Mouse (Mus musculus) lung, embryonic 16.5 days (tissue): ENCODE measurements around the gene Nmnat1. TPM values are rescaled to one million over a fixed set of nuclear protein-coding genes. Genes with fewer than 3 reads are reported as not detected.
A peak's percentile ranks its signal among the peaks of the same experiment; 100 is the strongest.

Source experiments
- ATAC-seq: fragments of 200-750 bp; cut with Nextera tagmentation; 2 replicates; pipeline ENCODE4 v1.8.0; 2017; ENCODE audit warnings: low read depth, mild to moderate bottlenecking, moderate library complexity
- H3K27ac ChIP-seq: fragments of 300-500 bp; sonication (generic); 2 replicates; pipeline ENCODE4 v1.5.1; 2014; ENCODE audit warnings: mild to moderate bottlenecking, control low read depth, low read length
- H3K27me3 ChIP-seq: fragments of 300-500 bp; sonication (generic); 2 replicates; pipeline ENCODE4 v1.6.1; 2014; ENCODE audit warnings: low read depth, low read length, mixed read lengths; ENCODE audit not compliant: control insufficient read depth, insufficient read depth
- H3K36me3 ChIP-seq: fragments of 300-500 bp; sonication (generic); 2 replicates; pipeline ENCODE4 v1.6.1; 2014; ENCODE audit warnings: low read length; ENCODE audit not compliant: control insufficient read depth, insufficient read depth
- H3K4me1 ChIP-seq: fragments of 300-500 bp; sonication (generic); replicated peaks from 2 replicates; pipeline ENCODE4 v1.6.1; 2014; ENCODE audit warnings: low read length, mixed read lengths; ENCODE audit not compliant: control insufficient read depth, insufficient read depth
- H3K4me2 ChIP-seq: fragments of 300-500 bp; sonication (generic); 2 replicates; pipeline ENCODE4 v1.6.1; 2014; ENCODE audit warnings: low read depth, low read length, control low read depth
- H3K4me3 ChIP-seq: fragments of 300-500 bp; sonication (generic); 2 replicates; pipeline ENCODE4 v1.5.1; 2014; ENCODE audit warnings: mild to moderate bottlenecking, low read length, control low read depth
- H3K9ac ChIP-seq: fragments of 300-500 bp; sonication (generic); 2 replicates; pipeline ENCODE4 v1.6.1; 2014; ENCODE audit warnings: low read length, control low read depth
- H3K9me3 ChIP-seq: fragments of 300-500 bp; sonication (generic); 2 replicates; pipeline ENCODE4 v1.6.1; 2016; ENCODE audit warnings: low read length; ENCODE audit not compliant: control insufficient read depth
- WGBS: fragments of 180-500 bp; shearing (Covaris S2); extraction: QIAGEN DNeasy Blood & Tissue Kit; methylation state at CpG from one replicate; pipeline ENCODE4 v1.1.7; 2014; 5-methylcytosine and 5-hydroxymethylcytosine counted together
- polyA plus RNA-seq: library from polyadenylated mRNA; unstranded; fragments of >200 nt; fragmentation: Nextera tagmentation; extraction: Ambion mirVana; gene quantifications from 2 replicates; pipeline ENCODE4 v1.2.1, GENCODE M21; 2015

Nmnat1 gene
- polyA plus RNA-seq, 1 experiment from 2014 or later = 11.9 TPM

DNA sequence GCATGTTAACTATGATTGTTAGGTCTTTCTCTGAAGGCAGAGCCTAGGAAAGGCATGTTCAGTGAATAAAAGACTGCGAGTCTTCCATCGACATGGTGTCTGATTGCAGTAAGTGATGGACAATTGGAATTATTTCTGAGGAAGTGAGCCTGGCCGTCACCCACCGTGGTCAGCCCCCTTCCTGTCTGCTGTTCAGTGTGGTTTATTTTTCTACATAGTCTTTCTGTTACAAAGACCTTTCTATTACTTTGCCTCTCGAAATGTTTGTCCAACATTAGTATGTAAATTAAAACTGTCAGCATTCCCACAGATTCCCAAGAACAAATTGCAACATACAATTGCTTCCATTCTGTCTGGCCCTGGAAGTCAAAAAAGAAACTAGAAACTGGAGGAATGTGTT lies 14.8 kb upstream of the Nmnat1 start:
- Histone ChIP-seq H3K27me3 (no peaks in the 10 kb centered on the region), H3K27ac (no peak overlapping the region), H3K9me3 (no peaks in the 10 kb centered on the region), H3K4me3 (no peak overlapping the region), H3K4me2 (no peak overlapping the region), H3K36me3 (peaks cover 19% of the 10 kb centered on the region), H3K4me1 (0 out of 2 replicates have a peak, but pooled peaks cover 5% of the 10 kb centered on the region), H3K9ac (no peak overlapping the region)
- no peak for ATAC-seq
- 70% methylated on average over 5 of the region's 5 CpGs for WGBS

DNA sequence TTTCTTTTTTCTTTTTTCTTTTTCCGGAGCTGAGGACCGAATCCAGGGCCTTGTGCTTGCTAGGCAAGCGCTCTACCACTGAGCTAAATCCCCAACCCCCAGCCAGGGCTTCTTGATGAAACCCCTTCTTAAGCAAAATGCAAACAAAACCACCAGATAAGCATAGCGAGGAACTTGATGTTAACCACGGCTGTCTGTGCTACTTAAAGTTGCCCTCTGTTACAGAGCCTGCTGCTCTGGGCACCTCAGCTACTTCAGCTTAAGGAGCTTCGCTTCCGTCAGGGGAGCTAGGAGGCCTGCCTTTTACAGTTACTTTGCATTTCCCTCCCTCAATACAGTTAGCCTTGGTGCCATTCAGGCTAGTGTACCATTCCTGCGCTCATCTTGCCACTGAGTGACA lies 13.9 kb upstream of the Nmnat1 start:
- peak overlapping the region; percentile 16; the same call in 1 of the 2 replicates for H3K27ac ChIP-seq
- 54% methylated on average over 8 of the region's 8 CpGs for WGBS
- no peak overlapping the region for H3K9ac ChIP-seq
- no peak overlapping the region for H3K4me2 ChIP-seq
- no peak overlapping the region for H3K4me3 ChIP-seq
- H3K4me1 ChIP-seq = 0 out of 2 replicates have a peak, but pooled peaks cover 4% of the 10 kb centered on the region
- H3K27me3 ChIP-seq = no peaks in the 10 kb centered on the region
- peaks cover 23% of the 10 kb centered on the region for H3K36me3 ChIP-seq
- ATAC-seq = peak; percentile 84
- no peaks in the 10 kb centered on the region for H3K9me3 ChIP-seq

DNA sequence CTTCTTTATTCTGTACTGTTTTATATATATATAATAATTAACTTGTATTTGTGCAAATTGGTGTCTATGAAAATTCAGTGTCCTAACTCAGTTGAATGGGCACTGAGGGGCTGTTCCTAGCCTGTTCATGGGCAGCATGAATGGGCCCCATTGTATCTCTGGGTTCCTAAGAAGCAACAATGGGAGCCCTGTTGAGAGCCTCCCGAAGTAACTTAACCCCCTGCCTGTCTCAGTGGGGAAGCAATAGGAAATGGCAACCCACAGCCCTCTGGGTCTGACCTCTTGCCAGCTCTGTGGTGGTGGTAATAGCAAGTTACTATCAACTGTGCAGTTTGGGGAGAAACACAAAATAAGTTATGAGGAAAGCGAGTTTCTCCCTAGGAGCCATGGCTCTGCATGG lies 11.6 kb upstream of the Nmnat1 start:
- H3K27ac ChIP-seq = no peak overlapping the region
- WGBS = 73% methylated on average over 2 of the region's 2 CpGs
- peaks cover 31% of the 10 kb centered on the region for H3K36me3 ChIP-seq
- H3K4me1 ChIP-seq = 0 out of 2 replicates have a peak, but pooled peaks cover 4% of the 10 kb centered on the region
- no peaks in the 10 kb centered on the region for H3K27me3 ChIP-seq
- no peaks in the 10 kb centered on the region for H3K9me3 ChIP-seq
- no peak overlapping the region for H3K9ac ChIP-seq
- no peak overlapping the region for H3K4me3 ChIP-seq
- no peak for ATAC-seq
- no peak overlapping the region for H3K4me2 ChIP-seq

DNA sequence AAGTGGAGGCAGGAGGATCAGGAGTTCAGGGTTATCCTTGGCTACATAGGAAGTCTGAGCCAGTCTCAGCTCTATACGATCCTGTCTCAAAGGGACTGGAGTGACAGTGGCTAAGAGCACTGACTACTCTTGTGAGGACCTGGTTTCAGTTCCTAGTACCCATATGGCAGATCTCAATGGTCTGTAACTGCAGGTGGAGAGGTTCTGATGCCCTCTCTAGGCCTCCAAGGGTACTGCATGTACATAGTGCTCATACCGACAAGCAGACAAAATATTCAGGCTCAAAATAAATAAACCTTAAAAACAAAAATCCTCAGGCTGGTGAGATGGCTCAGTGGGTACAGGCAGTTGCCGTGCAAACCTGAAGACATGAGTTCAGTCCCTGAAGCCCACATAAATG lies 6.1 kb upstream of the Nmnat1 start:
- ATAC-seq = no peak
- H3K4me3 ChIP-seq = no peak overlapping the region
- H3K4me2 ChIP-seq = no peak overlapping the region
- H3K27me3 ChIP-seq = no peaks in the 10 kb centered on the region
- H3K27ac ChIP-seq = no peak overlapping the region
- no peak overlapping the region for H3K9ac ChIP-seq
- 97% methylated on average over 3 of the region's 3 CpGs for WGBS
- peaks cover 37% of the 10 kb centered on the region for H3K36me3 ChIP-seq
- no peaks in the 10 kb centered on the region for H3K9me3 ChIP-seq
- H3K4me1 ChIP-seq = peaks cover 6% of the 10 kb centered on the region

DNA sequence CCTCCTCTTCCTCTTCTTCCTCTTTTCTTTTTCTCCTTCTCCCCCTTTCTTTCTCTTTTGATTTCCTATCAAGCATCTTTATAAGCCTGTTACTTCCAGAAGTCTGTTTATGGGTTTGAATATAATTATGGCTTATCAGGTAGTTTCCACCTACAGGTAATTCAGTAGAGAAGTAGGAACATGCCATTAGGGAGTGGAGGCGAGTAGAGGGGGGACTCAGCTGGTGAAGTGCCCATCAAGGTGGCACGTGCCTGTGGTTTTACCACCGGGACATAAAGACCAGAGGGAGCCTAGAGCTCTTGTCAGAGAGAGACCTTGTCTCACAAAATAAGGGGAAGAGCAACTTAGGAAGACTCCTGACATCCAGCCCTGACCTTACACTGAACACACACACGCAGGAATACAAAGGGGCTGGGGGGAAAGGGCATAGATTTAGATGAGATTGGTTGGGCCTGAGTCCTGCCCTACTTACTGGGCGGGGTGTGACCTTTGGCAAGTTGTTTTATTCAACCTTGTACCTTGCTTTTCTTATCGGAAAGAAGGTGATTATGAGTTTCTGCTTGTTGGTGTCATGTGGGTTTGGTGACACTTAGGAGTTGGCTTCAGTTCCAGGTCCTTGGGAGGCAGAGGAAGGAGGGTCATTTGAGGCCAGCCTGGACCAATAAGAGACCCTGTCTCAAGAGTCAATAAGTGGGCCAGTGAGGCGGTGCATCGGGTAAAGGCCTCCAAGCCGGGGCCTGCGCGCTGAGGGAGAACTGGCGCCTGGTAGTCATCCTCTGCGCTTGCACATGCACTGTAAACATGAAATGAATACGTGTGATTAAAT lies 4.6 kb upstream of the Nmnat1 start:
- peaks cover 32% of the 10 kb centered on the region for H3K36me3 ChIP-seq
- H3K9ac ChIP-seq = no peak overlapping the region
- H3K4me3 ChIP-seq = no peak overlapping the region
- H3K4me2 ChIP-seq = no peak overlapping the region
- 86% methylated on average over 14 of the region's 14 CpGs for WGBS
- ATAC-seq = no peak
- no peaks in the 10 kb centered on the region for H3K9me3 ChIP-seq
- H3K27me3 ChIP-seq = no peaks in the 10 kb centered on the region
- no peak overlapping the region for H3K27ac ChIP-seq
- H3K4me1 ChIP-seq = peaks cover 8% of the 10 kb centered on the region

DNA sequence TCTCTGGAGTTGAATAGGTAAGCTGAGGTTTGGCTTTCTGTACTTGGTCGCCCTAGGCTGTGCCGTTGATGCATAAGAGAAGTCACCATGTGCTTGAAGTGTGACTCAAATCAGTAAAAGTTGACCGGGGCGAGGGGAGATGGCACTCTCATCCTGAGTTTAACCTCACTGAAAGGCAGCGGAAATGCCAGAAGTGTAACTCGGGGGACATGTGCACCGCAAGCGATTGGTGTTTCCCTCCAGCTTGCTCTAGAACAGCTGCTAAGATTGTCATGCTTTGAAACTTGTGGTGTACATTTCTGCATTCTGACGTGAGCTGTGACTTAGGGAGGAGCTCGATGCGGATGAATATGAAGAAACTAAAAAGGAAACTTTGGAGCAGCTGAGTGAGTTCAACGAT lies 2.7 kb upstream of the Nmnat1 start:
- Histone ChIP-seq H3K4me2 (no peak overlapping the region), H3K4me3 (no peak overlapping the region), H3K9me3 (no peaks in the 10 kb centered on the region), H3K27ac (no peak overlapping the region), H3K36me3 (peaks cover 22% of the 10 kb centered on the region), H3K9ac (no peak overlapping the region), H3K27me3 (no peaks in the 10 kb centered on the region), H3K4me1 (peaks cover 11% of the 10 kb centered on the region)
- 91% methylated on average over 12 of the region's 12 CpGs for WGBS
- no peak for ATAC-seq

DNA sequence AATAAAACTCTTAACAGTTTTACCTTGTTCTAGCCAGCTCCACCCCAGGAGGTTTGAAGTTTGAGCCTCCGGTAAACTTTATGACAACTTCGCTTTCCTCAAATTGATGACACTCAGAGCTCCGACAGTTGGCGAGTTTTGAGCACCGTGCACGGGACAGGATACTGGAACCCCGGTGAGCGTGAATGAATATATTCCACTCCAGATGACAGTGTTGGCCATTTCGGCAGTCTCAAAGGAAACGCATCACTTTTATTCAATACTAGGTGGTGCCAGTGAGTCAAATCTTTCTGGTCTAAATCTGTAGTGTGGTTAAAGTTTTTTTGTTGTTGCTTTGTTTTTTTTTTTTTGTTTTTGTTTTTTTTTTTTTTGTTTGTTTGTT lies 814 bp upstream of the Nmnat1 start:
- peak; percentile 23; the same call in 1 of the 2 replicates for ATAC-seq
- Histone ChIP-seq H3K4me3 (peak overlapping the region; percentile 81), H3K4me1 (peaks cover 11% of the 10 kb centered on the region), H3K9ac (peak overlapping the region; percentile 82), H3K27ac (peak overlapping the region; percentile 79), H3K27me3 (no peaks in the 10 kb centered on the region), H3K9me3 (no peaks in the 10 kb centered on the region), H3K36me3 (peaks cover 13% of the 10 kb centered on the region; the same call in 1 of the 2 replicates), H3K4me2 (peak overlapping the region; percentile 92)
- WGBS = under 1% methylated on average over 10 of the region's 10 CpGs

DNA sequence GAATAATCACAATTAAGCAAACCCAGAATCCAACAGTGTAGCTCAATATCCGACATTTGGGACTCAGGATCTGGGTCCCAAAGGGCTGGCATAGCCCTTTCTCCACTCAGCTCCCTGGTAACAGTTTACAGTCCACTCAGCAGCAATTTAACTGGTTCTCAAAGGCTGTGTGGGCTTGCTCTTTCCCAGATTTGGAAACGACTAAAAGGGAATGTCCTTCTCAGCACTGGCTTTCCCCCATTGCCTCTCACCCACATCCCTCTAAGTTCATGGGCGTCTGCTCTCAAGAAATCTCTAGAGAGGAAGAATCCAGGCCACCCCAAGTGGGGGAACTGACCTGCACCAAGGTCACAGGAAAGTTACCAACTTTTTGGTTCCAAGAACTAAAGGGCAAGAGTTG lies 436 bp downstream of the Nmnat1 start:
- 43% methylated on average over 3 of the region's 3 CpGs for WGBS
- Histone ChIP-seq H3K27me3 (no peaks in the 10 kb centered on the region), H3K4me1 (peaks cover 11% of the 10 kb centered on the region), H3K4me2 (peak overlapping the region; percentile 92), H3K4me3 (peak overlapping the region; percentile 81), H3K27ac (peak overlapping the region; percentile 60; the same call in 1 of the 2 replicates), H3K9me3 (no peaks in the 10 kb centered on the region), H3K36me3 (peaks cover 5% of the 10 kb centered on the region; the same call in 1 of the 2 replicates), H3K9ac (peak overlapping the region; percentile 82)
- ATAC-seq = peak; percentile 12; the same call in 1 of the 2 replicates

DNA sequence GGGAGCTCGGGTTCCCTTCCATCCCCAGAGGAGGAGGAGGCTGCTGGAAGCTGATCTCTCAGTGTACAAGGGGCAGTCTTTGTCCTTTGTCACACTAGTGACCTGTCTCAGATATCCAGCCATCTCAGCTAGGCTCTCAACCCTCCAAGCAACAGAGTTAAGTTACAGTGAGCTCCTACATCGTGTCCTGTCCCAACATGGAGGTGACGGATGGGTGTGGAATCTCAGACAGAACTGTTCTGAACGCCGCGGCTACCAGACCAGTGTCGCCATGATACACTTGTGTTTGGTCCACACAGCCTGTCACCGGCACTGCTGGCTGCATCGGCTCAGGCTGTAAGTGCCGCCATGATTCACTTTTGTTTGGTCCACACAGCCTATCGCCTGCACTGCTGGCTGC lies 7.9 kb downstream of the Nmnat1 start, which contains the start of gene Tmem274:
TSS of gene Tmem274 (plus strand) at position 301 of the 400 bp plus-strand sequence.
- Histone ChIP-seq H3K27me3 (no peaks in the 10 kb centered on the region), H3K4me3 (no peak within 1 kb of the TSS), H3K36me3 (no peaks in the 10 kb centered on the region), H3K9me3 (no peaks in the 10 kb centered on the region), H3K4me2 (no peak within 1 kb of the TSS), H3K9ac (no peak within 1 kb of the TSS), H3K4me1 (no peaks in the 10 kb centered on the region), H3K27ac (no peak within 1 kb of the TSS)
- ATAC-seq = no peak
- 83% methylated on average over 11 of the region's 11 CpGs for WGBS
